Mouse (Mus musculus) cerebellum, postnatal 14 days (tissue): Measurements from ENCODE around the gene Smndc1.

ENCODE experiments used
- DNase-seq, 2 experiments: peaks; one replicate each; pipeline ENCODE4 v3.0.0; 2021; ENCODE audit warnings: mixed read lengths in 2 of 2

Gene Smndc1

GRCm38 (mm10) chr19:53335241-53335640 is 55.1 kb downstream of the Smndc1 start:
- no peak for DNase-seq

GRCm38 (mm10) chr19:53333730-53334129 is 56.6 kb downstream of the Smndc1 start:
- DNase-seq: no peak

- no peak for DNase-seq
Measured at GRCm38 (mm10) chr19:53331882-53332500, 58.4 kb downstream of the Smndc1 start.

GRCm38 (mm10) chr19:53329992-53330381 is 60.4 kb downstream of the Smndc1 start:
- DNase-seq: peak; percentile 73 to 74
